Mouse (Mus musculus): ENCODE data around the gene Trim65.
"Not testable (repeated sequence)": the region's sequence is repeated elsewhere in the genome, so short reads cannot be mapped to it uniquely, and the experiment has no call there.

GRCm38 (mm10) chr11:116092959-116093358, 38.0 kb downstream of the Trim65 start:
- not testable (repeated sequence) for TF ChIP-seq CTCF (IDR thresholded peaks at IDR 0.05; ENCODE audit: insufficient read depth, low read length); POLR2A (IDR thresholded peaks at IDR 0.05; ENCODE audit: borderline replicate concordance, extremely low read depth, low read depth, low read length)

Data from lung, adult 2 months (tissue).